Mouse (Mus musculus) stomach, postnatal 0 days (tissue): Measurements from ENCODE around the gene As3mt. TPM values are rescaled to one million over a fixed set of nuclear protein-coding genes. Genes with fewer than 3 reads are reported as not detected.

ENCODE experiments used
- ATAC-seq: fragments of 200-750 bp; cut with Nextera tagmentation; 2 replicates; pipeline ENCODE4 v1.8.0; 2017; ENCODE audit not compliant: low FRiP score, low TSS enrichment
- DNase-seq: peaks from one replicate; pipeline ENCODE4 v3.0.0-alpha.2; 2016; ENCODE audit warnings: low spot score
- H3K27ac ChIP-seq: fragments of 300-500 bp; sonication (generic); replicated peaks from 2 replicates; pipeline ENCODE4 v1.5.1; 2014; ENCODE audit warnings: mild to moderate bottlenecking, control low read depth
- H3K27me3 ChIP-seq: fragments of 300-500 bp; sonication (generic); 2 replicates; pipeline ENCODE4 v1.6.1; 2014; ENCODE audit warnings: low read length; ENCODE audit not compliant: control insufficient read depth, insufficient read depth
- H3K36me3 ChIP-seq: fragments of 300-500 bp; sonication (generic); 2 replicates; pipeline ENCODE4 v1.6.1; 2014; ENCODE audit warnings: low read length, mixed read lengths; ENCODE audit not compliant: control insufficient read depth, insufficient read depth
- H3K4me1 ChIP-seq: fragments of 300-500 bp; sonication (generic); replicated peaks from 2 replicates; pipeline ENCODE4 v1.6.1; 2014; ENCODE audit warnings: antibody characterized with exemption; ENCODE audit not compliant: control insufficient read depth, insufficient read depth
- H3K4me2 ChIP-seq: fragments of 300-500 bp; sonication (generic); replicated peaks from 2 replicates; pipeline ENCODE4 v1.6.1; 2014; ENCODE audit warnings: low read depth, mild to moderate bottlenecking, control low read depth, moderate library complexity
- H3K4me3 ChIP-seq: fragments of 300-500 bp; sonication (generic); 2 replicates; pipeline ENCODE4 v1.5.1; 2014; ENCODE audit warnings: low read depth, low read length, control low read depth
- H3K9ac ChIP-seq: fragments of 300-500 bp; sonication (generic); 2 replicates; pipeline ENCODE4 v1.6.1; 2014; ENCODE audit warnings: mild to moderate bottlenecking, low read length, control low read depth, mixed read lengths
- H3K9me3 ChIP-seq: fragments of 300-500 bp; sonication (generic); 2 replicates; pipeline ENCODE4 v1.6.1; 2016; ENCODE audit warnings: low read length; ENCODE audit not compliant: control insufficient read depth
- CTCF ChIP-seq: IDR thresholded peaks from 2 replicates; pipeline ENCODE4 v1.5.1; 2016; ENCODE audit warnings: antibody characterized with exemption, low read depth, mild to moderate bottlenecking, moderate library complexity
- EP300 ChIP-seq: optimal IDR thresholded peaks from 2 replicates; pipeline ENCODE3; 2016; ENCODE audit warnings: antibody characterized with exemption
- WGBS: fragments of 180-500 bp; shearing (Covaris S2); extraction: QIAGEN DNeasy Blood & Tissue Kit; methylation state at CpG from one replicate; pipeline ENCODE4 v1.1.7; 2014; 5-methylcytosine and 5-hydroxymethylcytosine counted together
- polyA plus RNA-seq: library from polyadenylated mRNA; unstranded; fragments of >200 nt; fragmentation: Nextera tagmentation; extraction: Ambion mirVana; gene quantifications from 2 replicates; pipeline ENCODE4 v1.2.1, GENCODE M21; 2015

As3mt gene
- polyA plus RNA-seq, 1 experiment from 2014 or later: 17.7 TPM

GRCm38 (mm10) chr19:46696482-46696881, 10.8 kb upstream of the As3mt start:
- DNase-seq: no peak
- TF ChIP-seq EP300 (no peak), CTCF (no peak)
- Histone ChIP-seq H3K9me3 (no peaks in the 10 kb centered on the region), H3K27ac (no peak overlapping the region), H3K36me3 (peaks cover 4% of the 10 kb centered on the region; the same call in 1 of the 2 replicates), H3K4me1 (no peaks in the 10 kb centered on the region), H3K27me3 (no peaks in the 10 kb centered on the region), H3K9ac (no peak overlapping the region), H3K4me3 (no peak overlapping the region), H3K4me2 (no peak overlapping the region)
- 91% methylated on average over 8 of the region's 8 CpGs for WGBS
- ATAC-seq: no peak

- DNase-seq: no peak
- H3K9me3 ChIP-seq: no peaks in the 10 kb centered on the region
- TF ChIP-seq CTCF (no peak), EP300 (no peak)
- no peak for ATAC-seq
- no peaks in the 10 kb centered on the region for H3K4me1 ChIP-seq
- H3K4me3 ChIP-seq: no peak overlapping the region
- H3K36me3 ChIP-seq: peaks cover 4% of the 10 kb centered on the region; the same call in 1 of the 2 replicates
- H3K9ac ChIP-seq: no peak overlapping the region
- 93% methylated on average over 7 of the region's 7 CpGs for WGBS
- no peaks in the 10 kb centered on the region for H3K27me3 ChIP-seq
- H3K4me2 ChIP-seq: no peak overlapping the region
- no peak overlapping the region for H3K27ac ChIP-seq
Measured at GRCm38 (mm10) chr19:46696943-46697342, 10.3 kb upstream of the As3mt start.

GRCm38 (mm10) chr19:46697840-46698517, 9.3 kb upstream of the As3mt start:
- WGBS: 63% methylated on average over 19 of the region's 19 CpGs
- H3K4me2 ChIP-seq: no peak overlapping the region
- TF ChIP-seq CTCF (no peak), EP300 (no peak)
- no peak overlapping the region for H3K9ac ChIP-seq
- no peak overlapping the region for H3K27ac ChIP-seq
- DNase-seq (no peak), ATAC-seq (no peak)
- no peaks in the 10 kb centered on the region for H3K9me3 ChIP-seq
- H3K27me3 ChIP-seq: no peaks in the 10 kb centered on the region
- H3K4me1 ChIP-seq: no peaks in the 10 kb centered on the region
- no peak overlapping the region for H3K4me3 ChIP-seq
- H3K36me3 ChIP-seq: peaks cover 4% of the 10 kb centered on the region; the same call in 1 of the 2 replicates

GRCm38 (mm10) chr19:46699011-46699481, 8.2 kb upstream of the As3mt start:
- Histone ChIP-seq H3K9ac (no peak overlapping the region), H3K27me3 (no peaks in the 10 kb centered on the region), H3K9me3 (no peaks in the 10 kb centered on the region), H3K36me3 (peaks cover 4% of the 10 kb centered on the region; the same call in 1 of the 2 replicates), H3K4me1 (no peaks in the 10 kb centered on the region), H3K4me3 (no peak overlapping the region), H3K27ac (no peak overlapping the region), H3K4me2 (no peak overlapping the region)
- DNase-seq (peak; percentile 37), ATAC-seq (peak; percentile 73)
- WGBS: 63% methylated on average over 10 of the region's 10 CpGs
- TF ChIP-seq EP300 (no peak), CTCF (no peak)

GRCm38 (mm10) chr19:46701156-46701555, 6.1 kb upstream of the As3mt start:
- no peaks in the 10 kb centered on the region for H3K4me1 ChIP-seq
- H3K36me3 ChIP-seq: peaks cover 4% of the 10 kb centered on the region; the same call in 1 of the 2 replicates
- no peaks in the 10 kb centered on the region for H3K9me3 ChIP-seq
- TF ChIP-seq EP300 (no peak), CTCF (no peak)
- no peak overlapping the region for H3K4me2 ChIP-seq
- 73% methylated on average over 9 of the region's 9 CpGs for WGBS
- no peak overlapping the region for H3K4me3 ChIP-seq
- ATAC-seq (no peak), DNase-seq (no peak)
- H3K9ac ChIP-seq: no peak overlapping the region
- H3K27me3 ChIP-seq: no peaks in the 10 kb centered on the region
- H3K27ac ChIP-seq: no peak overlapping the region

- Histone ChIP-seq H3K27me3 (no peaks in the 10 kb centered on the region), H3K27ac (no peak overlapping the region), H3K9ac (no peak overlapping the region), H3K4me2 (no peak overlapping the region), H3K36me3 (peaks cover 4% of the 10 kb centered on the region; the same call in 1 of the 2 replicates), H3K4me3 (no peak overlapping the region), H3K4me1 (no peaks in the 10 kb centered on the region), H3K9me3 (no peaks in the 10 kb centered on the region)
- TF ChIP-seq CTCF (no peak), EP300 (no peak)
- 72% methylated on average over 7 of the region's 7 CpGs for WGBS
- DNase-seq (no peak), ATAC-seq (no peak)
Measured at GRCm38 (mm10) chr19:46705779-46706495, 1.3 kb upstream of the As3mt start.
